Mouse (Mus musculus) ES-Bruce4 (cell line): ENCODE data around the gene Hist1h4m.

Experiments used
- CTCF ChIP-seq: IDR thresholded peaks from one replicate; pipeline ENCODE4 v1.8.1; 2011; ENCODE audit warnings: low read depth, low read length
- EP300 ChIP-seq: IDR thresholded peaks from 2 replicates; pipeline ENCODE4 v1.6.1; 2011; ENCODE audit warnings: low read depth, low read length; ENCODE audit not compliant: insufficient read depth
- POLR2A ChIP-seq: IDR thresholded peaks from one replicate; pipeline ENCODE4 v1.8.1; 2011; ENCODE audit warnings: low read length; ENCODE audit not compliant: insufficient read depth

DNA sequence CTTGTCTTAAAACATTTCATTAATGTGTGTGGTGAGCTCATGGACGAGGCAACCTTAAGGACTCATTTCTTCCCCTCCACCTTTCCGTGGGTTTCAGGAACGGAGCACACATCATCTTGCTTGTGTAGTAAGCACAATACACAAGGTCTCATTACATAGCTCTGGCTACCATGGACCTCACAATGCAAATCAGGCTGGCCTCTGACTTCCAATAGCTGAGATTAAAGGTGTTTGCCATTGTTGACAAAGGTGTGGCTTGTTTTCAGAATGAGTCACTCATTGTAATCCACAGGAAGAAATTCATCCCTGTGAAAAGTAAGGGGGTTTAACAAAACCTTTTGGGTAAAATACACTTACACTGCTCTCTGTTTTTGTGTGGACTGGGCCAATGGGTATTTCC is 17.0 kb downstream of the Hist1h4m start:
- no peak for TF ChIP-seq CTCF
- TF ChIP-seq EP300, result no peak
- TF ChIP-seq POLR2A, result no peak
